9 mouse cellular contexts compared by ENCODE assay signal in genomic region chr1:136116183-136116582, GRCm38 (mm10). TPM values are rescaled to one million over a fixed set of nuclear protein-coding genes. Genes with fewer than 3 reads are reported as not detected.
DNase-seq lines count a peak whose midpoint lies in the region; ATAC-seq and TF ChIP-seq lines count a peak whose summit lies in the region.
"Had no signal": no experiment of that assay in that cellular context is flagged by ENCODE, and none has a peak within 500 bp of the region (broad histone marks: within the 10 kb centered on the region; RNA-seq: fewer than 3 reads in every experiment).

No protein-coding gene starts in this region.

- peaks cover 43% of the 10 kb centered on the region for H3K27me3 ChIP-seq in G1E (ENCODE audit: insufficient read depth, low read length)
- H3K27me3 ChIP-seq in embryonic facial prominence, embryonic 10.5 days (replicated peaks; ENCODE audit: low read depth, poor library complexity, severe bottlenecking): no peaks in the 10 kb centered on the region
- H3K27me3 ChIP-seq: limb, embryonic 15.5 days had no signal

- peaks cover 38% of the 10 kb centered on the region for H3K4me1 ChIP-seq in G1E (ENCODE audit: insufficient read depth, low read depth, low read length)
- peaks cover 30% of the 10 kb centered on the region for H3K4me1 ChIP-seq in embryonic facial prominence, embryonic 10.5 days

- no peaks in the 10 kb centered on the region for H3K36me3 ChIP-seq in G1E (replicated peaks)
- no peaks in the 10 kb centered on the region for H3K36me3 ChIP-seq in embryonic facial prominence, embryonic 10.5 days (replicated peaks)
- H3K36me3 ChIP-seq: limb, embryonic 15.5 days had no signal

- no peak for ATAC-seq in G1E (ENCODE audit: extremely low read depth, insufficient number of reproducible peaks, low FRiP score, poor library complexity, severe bottlenecking)

- WGBS in embryonic facial prominence, embryonic 10.5 days: 39% methylated on average over 3 of the region's 3 CpGs

- peak; percentile 91 for TF ChIP-seq CTCF in G1E (IDR thresholded peaks at IDR 0.05; ENCODE audit: low read depth, low read length)

- no peak overlapping the region for H3K27ac ChIP-seq in embryonic facial prominence, embryonic 10.5 days (replicated peaks)
- H3K27ac ChIP-seq: limb, embryonic 15.5 days had no signal

- H3K4me3 ChIP-seq in G1E (ENCODE audit: low read depth, low read length): no peak overlapping the region
- no peak overlapping the region for H3K4me3 ChIP-seq in embryonic facial prominence, embryonic 10.5 days
- H3K4me3 ChIP-seq: limb, embryonic 15.5 days had no signal

- H3K9me3 ChIP-seq in G1E (replicated peaks): peaks cover 2% of the 10 kb centered on the region
- H3K9me3 ChIP-seq in embryonic facial prominence, embryonic 10.5 days: no peaks in the 10 kb centered on the region
- H3K9me3 ChIP-seq: limb, embryonic 15.5 days had no signal

- peak; percentile 39 for DNase-seq in cerebellum, adult 11 months
- no peak for DNase-seq in cerebellum, adult 11-12 months
- DNase-seq in layer of hippocampus, adult 11-12 months (ENCODE audit: low spot score): peak; percentile 77
- no peak for DNase-seq in layer of hippocampus, adult 9-11 months
- no peak for DNase-seq in G1E (ENCODE audit: low spot score)
- peak; percentile 65 for DNase-seq in embryonic facial prominence, embryonic 10.5 days (ENCODE audit: low spot score)
- DNase-seq in lung, postnatal 10 days: peak; percentile 78
- DNase-seq in spleen, postnatal 10 days (ENCODE audit: low spot score in 2 of 2): peak; percentile 57 to 86

RNA-seq across cellular contexts. Expression of gene Kif21b, which starts 15.0 kb away (rescaled TPM):
- total RNA-seq in G1E (2014; fragmentation: Nextera tagmentation) (46.2 and 51.9 TPM in 2 replicates), G1E (2017) (11.3 and 13.2 TPM in 2 replicates)
- 32.5 and 36.7 TPM in 2 replicates for polyA plus RNA-seq in G1E (2012)
- polyA plus RNA-seq in embryonic facial prominence, embryonic 10.5 days (2016; fragmentation: Nextera tagmentation; extraction: Ambion mirVana): 6.5 and 7.3 TPM in 2 replicates

Comparison
In these comparisons a context has a peak if more than half of its experiments do, and no peak if none do; other contexts are left out.
1. DNase-seq: peak in cerebellum, adult 11 months (single experiment), layer of hippocampus, adult 11-12 months (single experiment), embryonic facial prominence, embryonic 10.5 days (single experiment), lung, postnatal 10 days (single experiment) and spleen, postnatal 10 days (2 of 2); none in cerebellum, adult 11-12 months (single experiment), layer of hippocampus, adult 9-11 months (single experiment) and G1E (single experiment).